Mouse (Mus musculus): ENCODE measurements at regions not wholly inside any gene's neighbourhood (a gene's known extent, or its start where the extent isn't known, plus 50 kb on each side); places are given as distances from the start of the nearest gene placed in this dataset.

GRCm38 (mm10) chr8:93591608-93592301, 56.1 kb upstream of the Ces5a start:
- DNase-seq (ENCODE audit: low spot score in 2 of 2): peak; percentile 77 to 89

DNA sequence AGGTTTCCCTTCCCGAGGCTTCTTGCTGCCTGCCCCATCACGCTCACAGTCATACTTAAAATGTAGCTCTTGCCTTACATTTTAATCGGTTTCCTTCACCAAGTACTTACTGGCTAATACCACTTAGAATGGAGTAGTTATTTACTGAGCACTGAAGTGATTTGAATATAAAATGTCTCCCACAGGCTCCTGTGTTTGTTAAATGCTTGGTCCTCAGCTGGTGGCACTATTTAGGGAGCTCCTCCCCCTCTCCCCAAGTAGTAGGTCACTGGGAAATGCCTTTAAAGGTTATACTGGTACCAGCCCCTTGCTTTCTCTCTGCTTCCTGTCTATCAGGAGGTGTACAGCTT, 56.6 kb upstream of the Ces5a start:
- DNase-seq (ENCODE audit: low spot score in 2 of 2): no peak

DNA sequence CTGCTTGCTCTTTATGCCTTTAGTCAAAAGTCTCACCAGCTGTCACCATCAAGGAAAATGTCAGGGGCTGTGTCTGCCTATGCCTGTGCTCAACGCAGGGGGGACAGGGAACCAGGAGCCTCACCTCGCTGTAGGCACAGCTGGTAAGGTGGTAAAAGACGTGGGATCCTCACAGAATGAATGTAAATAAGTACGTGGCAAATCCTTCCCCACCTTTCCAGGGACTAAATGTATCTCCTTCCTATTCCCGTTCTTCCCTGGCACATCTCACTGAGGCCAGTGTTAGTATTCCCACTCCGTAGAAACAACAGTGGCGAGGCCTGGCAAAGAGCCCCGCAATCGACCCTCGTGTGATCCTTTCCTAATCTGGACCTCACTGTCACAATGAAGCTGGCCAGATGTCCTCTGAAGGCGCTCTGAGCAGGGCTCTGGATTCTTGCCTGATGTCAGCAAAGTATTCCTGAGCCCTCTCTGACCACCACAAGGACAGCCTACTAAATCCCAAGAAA, 63.0 kb upstream of the Ces5a start:
- DNase-seq (ENCODE audit: low spot score in 2 of 2): no peak

- no peak for DNase-seq (ENCODE audit: low spot score in 2 of 2)
These were observed 63.7 kb upstream of the Ces5a start for GRCm38 (mm10) chr8:93599306-93599705.

DNA sequence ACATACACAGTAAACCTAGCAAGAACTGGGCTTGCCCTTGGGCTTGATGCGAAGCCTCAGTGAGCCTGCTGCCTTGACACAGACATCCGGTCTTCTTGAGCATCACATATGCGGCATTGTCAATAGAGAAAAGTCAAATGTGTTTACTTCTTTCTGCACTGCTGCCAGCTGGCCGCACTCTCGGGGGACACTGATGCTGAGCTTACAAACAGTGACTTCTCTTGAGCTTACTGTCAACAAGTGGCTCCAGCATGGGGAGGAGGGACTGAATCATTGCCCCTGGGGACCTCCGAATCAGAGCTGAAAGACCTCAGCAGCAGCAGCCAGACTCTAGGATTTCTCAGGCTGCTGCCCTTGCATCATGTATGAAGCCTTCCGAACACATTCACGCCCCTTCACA, 64.1 kb upstream of the Ces5a start:
- DNase-seq (ENCODE audit: low spot score in 2 of 2): no peak

- DNase-seq (ENCODE audit: low spot score in 2 of 2): peak; percentile 15 to 29
These were observed 91.3 kb upstream of the Ces5a start for GRCm38 (mm10) chr8:93626807-93627526.

DNA sequence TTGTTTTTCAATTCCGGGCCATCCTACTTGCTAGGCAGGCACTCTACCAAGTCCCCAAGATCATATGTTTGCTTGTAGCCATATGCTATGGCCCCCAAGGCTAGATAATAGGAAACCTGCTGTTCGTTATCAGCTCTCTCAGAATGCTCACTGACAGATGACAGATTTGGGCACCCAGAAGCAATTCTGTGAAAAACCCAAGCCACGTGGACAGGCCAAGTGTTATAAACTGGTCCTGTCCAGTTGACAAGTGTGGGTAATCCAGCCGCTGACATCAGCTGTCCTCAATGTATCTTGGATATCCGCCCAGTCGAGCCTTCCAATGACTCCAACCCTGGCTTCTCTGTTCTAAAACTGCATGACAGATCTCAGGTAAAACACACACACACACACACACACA, 92.0 kb upstream of the Ces5a start:
- DNase-seq (ENCODE audit: low spot score in 2 of 2): no peak

DNA sequence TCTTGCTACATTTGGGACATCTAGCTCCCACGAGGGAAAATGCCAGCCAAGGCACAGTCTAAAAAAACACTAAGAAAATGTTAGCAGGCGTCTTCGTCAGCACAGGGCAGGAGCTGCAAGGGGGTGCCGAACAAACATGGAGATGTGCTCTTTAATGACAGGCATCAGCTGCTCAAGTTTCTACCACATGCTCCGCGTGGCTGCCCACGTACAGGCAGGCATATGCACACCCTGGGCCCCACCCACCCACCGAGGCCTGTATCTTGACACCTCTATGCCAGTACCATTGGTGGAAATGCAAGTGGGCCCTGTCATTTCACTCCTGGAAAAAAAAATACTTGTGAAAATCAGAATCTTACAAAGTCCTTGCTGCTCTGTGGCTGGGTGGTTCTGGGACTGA, 97.3 kb upstream of the Ces5a start:
- peak in 1 of 2 experiments; percentile 14 for DNase-seq (ENCODE audit: low spot score in 2 of 2)

DNA sequence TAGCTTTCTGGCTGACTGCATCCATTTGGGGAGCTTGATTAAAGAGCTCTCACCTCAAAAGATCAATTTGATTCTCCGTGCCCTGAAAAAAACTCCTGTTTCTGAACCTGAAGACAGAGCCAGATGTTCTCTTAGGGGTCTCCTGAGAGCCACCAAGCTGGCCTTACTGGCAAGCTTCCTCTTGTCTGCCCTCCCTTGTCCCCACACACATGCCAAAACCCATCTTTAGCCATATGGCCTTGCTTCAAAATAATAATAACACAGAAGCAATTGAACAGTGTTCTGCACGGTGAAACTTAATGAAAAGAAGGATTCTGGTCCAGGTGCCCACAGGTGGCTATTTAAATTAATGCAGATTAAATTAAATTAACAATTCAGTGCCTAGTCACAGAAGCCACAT, 107.1 kb upstream of the Ces5a start:
- no peak for DNase-seq (ENCODE audit: low spot score in 2 of 2)

DNA sequence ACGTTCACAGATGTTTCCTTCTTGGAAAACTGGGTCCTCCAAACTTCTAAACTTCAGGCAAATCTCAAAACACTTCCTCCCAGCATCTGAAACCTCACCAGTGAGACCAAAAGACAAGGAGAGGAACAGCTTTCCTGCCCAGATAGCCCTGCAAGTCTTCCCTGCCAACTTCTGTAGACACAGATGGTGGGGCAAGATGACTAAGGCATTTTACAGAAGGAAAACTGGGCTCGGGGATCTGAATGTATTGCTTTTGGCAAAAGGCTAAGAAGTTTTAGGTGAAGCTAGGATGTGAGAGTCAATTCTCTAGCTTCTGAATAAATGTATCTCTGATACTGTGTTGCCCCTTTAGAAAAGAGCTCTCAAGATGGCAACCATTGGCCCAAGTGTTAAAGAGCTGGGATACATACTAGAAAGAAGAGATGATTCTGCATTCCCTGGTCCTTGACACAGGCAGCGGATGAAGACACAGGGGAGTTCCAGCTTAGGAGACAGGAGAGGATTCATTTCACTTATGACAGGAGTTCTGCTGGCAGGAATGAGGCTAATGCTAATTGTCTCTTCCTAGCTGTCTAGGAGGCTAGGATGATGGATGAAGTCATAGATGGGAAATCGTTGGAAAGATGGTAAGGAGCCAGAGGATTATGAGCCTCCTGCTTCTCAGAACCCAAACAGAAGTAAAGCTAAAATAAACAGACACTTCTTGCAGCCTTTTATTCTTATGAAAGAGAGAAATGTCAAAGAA, 108.0 kb upstream of the Ces5a start:
- no peak for DNase-seq (ENCODE audit: low spot score in 2 of 2)

GRCm38 (mm10) chr8:93653421-93653820, 117.8 kb upstream of the Ces5a start:
- DNase-seq (ENCODE audit: low spot score in 2 of 2): no peak

GRCm38 (mm10) chr8:93653913-93654705, 118.5 kb upstream of the Ces5a start:
- peak; percentile 17 to 48 for DNase-seq (ENCODE audit: low spot score in 2 of 2)

DNA sequence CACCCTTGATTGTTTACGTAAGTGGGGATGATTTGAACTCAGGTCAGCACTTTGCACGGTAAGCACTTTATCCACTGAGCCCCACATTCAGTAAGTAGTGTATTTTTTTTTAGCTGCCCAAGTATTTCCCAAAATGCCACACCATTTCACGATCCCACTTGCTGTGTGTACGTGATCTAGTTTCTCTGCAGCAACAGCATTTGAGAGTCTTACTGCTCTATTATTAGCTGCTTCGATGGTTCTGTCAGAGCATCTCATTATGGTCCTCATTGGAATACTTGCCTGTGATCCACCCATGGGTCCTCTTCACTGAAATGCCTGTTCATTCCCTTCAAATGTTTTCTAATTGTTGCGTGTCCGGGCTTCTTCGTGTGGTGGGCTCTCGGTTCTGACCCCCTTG, 120.1 kb upstream of the Ces5a start:
- no peak for DNase-seq (ENCODE audit: low spot score in 2 of 2)

GRCm38 (mm10) chr8:93661739-93662138, 126.1 kb upstream of the Ces5a start:
- DNase-seq (ENCODE audit: low spot score in 2 of 2): peak; percentile 65 to 79

DNA sequence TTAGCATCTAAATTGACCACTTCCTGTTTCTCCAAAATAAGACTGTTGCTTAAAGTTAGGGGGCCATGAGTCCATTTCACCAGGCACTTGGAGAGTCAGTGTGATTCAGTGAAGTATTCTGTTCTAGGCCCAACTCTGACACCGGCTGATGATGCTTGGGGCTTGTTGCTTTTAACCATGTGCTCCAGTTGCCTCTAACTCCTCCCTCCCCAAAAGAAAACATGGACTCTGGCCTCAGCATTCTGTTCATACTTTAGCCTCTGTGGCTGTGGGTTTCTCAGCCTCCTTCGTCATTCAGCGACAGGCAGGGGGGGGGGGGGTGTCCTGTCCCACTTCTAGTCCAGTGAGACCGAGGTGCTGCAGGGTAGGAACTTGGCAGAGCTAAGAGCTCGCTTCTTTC, 126.6 kb upstream of the Ces5a start:
- no peak for DNase-seq (ENCODE audit: low spot score in 2 of 2)

DNA sequence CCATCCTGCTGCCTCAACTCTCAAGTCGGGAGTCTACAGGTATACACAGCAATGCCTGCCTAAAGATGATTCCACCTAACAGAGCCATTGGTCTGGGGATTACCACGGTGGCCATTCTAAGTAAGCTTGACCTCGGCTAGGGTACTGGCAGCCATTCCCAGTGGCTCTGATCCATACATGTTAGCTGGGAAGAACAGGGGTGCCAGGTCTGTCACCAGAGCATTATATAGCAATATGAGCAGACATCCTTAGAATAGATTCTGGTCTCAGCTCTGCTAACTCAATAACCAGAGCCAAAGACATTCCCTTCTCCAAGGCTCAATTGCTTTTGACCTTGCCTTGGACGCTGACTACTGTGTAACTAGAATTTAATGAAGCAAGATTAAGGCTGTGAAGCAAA, 128.2 kb upstream of the Ces5a start:
- DNase-seq (ENCODE audit: low spot score in 2 of 2): no peak

DNA sequence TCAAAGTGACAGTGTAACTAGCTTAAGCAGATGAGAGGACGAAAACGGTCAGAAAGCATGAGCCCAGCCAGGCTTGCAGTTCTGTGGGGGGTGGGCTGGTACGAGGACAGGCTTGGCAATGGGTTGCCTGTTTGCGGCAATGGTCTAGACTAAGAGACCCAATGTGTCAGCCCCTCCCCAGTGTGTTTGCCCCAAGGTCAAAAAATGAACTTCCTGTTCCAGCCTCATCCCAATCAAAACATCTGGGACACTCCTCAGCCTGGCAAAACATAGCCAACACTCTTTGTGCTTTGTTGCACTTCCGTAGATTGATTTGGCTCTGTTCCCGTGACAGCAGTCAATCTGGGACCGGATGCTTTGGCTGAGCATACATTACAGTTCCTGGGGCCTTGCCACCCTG, 132.7 kb upstream of the Ces5a start:
- DNase-seq (ENCODE audit: low spot score in 2 of 2): no peak

DNA sequence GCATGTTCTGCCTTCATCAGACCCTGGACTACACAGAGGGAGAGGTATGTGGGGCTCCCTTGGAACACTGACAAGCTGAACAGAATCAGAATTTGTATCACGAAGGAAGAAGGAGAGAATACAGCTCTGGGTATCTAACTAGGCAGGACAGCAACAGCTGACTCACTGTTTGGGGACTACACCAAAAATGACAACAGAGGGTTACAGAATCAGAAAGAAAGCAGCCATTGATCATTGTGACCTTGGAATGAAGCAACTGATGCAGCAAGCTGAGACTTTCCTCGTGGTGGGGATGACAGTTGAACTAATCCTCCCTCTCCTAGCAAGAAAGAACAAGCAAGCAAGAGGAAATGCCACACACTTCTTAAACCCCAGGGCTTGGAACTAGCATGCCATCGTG, 135.0 kb upstream of the Gnao1 start:
- DNase-seq (ENCODE audit: low spot score in 2 of 2): no peak

DNA sequence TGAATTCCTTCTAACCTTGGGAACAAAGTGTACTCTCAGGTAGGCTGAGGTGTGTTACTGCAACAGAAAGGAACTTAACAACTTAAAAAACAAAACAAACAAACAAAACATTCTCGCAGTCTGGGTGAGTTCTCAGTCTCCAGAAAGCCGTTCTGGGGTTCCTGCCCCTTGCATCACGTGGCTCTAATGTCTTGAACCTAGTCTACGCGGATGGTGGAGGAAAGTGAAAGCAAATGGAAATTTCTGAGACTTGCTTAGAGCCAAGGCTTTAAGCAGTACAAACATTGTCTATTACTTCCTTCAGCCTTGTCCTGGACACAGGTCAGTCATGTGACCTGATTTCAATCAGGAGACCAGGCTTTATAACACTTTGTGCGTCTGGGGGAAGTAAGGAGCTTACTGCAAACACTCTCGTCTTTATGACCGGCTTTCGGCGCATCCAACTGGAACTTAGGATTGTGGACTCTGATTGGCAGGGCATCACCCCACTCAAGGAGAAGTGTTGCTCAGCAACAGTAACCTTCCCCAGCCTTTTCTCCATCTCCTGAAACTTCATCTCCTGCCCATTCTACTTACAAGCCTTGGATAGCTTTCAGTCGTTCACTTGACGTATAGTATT, 125.9 kb upstream of the Gnao1 start:
- no peak for DNase-seq (ENCODE audit: low spot score in 2 of 2)

- DNase-seq (ENCODE audit: low spot score in 2 of 2): no peak
These were observed 125.4 kb upstream of the Gnao1 start for GRCm38 (mm10) chr8:93684392-93684791.

GRCm38 (mm10) chr8:93688845-93689244, 120.9 kb upstream of the Gnao1 start:
- no peak for DNase-seq (ENCODE audit: low spot score in 2 of 2)

All from frontal cortex, postnatal 10 days (tissue).